Mouse (Mus musculus) spleen, postnatal 4 days (tissue): Measurements from ENCODE around the gene Slit1.

Experiments used
- DNase-seq, 2 experiments: peaks; one replicate each; pipeline ENCODE4 v3.0.0; 2022; ENCODE audit warnings: low spot score in 2 of 2

Gene Slit1

DNA sequence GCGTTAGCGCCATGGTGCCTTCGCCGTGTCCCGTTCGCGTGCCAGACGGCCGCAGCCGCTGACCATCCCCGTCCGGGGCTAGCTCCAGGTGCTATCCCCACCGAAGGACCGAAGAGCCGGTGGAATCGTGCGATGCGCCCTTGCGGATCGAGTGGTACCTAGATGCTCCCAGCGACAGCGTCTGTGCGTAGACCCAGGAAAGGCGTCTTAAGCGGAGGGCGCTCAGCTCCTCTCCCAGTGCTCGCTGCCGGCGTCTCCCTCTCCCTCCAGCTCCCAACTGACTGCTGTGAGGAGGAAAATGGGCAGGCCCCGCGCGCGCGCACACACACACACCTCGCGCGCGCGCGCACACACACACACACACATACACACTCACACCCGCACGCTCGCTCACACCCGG, at the start of gene Slit1:
TSS of gene Slit1 (minus strand) at position 270 of the 400 bp plus-strand sequence.
- DNase-seq, result no peak

DNA sequence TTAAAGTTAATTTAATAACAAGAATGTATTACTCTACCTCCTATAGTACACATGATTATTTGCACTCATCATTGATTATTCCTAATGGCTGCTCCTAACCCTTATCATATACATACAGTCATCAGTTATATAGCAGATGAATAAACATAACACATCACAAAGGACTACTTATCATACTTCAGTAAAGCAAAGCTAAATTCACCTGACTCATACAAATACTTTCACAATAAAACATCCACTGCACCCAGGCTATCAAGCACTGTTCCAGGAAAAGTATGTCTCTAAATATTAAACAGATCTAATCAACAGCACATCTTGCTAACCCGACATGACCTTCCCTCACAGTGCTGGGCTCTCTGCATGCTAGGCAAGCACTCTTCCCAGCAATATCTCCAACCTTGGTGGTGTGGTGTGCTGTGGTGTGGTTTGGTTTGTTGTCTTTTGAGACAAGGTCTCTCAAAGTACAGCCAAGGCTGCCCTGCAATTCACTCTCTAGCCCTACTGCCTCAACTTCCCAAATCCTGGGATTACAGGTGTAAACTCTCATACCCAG, 49.5 kb upstream of the Slit1 start:
- no peak for DNase-seq

DNA sequence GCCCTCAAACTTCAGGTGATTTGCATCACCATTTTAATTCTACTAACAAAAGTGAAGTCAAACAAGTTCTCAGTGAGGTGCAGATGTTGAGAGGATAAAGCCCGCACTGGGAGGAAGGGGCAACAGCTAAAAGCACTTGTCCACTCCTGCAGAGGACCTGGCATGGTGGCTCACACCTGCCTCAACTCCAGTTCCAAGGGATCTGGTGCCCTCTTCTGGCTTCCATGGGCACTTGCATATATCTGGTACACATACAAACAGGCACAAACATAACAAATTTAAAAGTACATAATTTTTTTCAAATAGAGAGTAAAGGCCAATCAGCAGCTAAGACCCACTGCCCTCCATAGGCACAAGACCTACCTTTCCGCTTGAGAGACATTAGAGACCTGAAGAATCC, 47.9 kb upstream of the Slit1 start:
- no peak for DNase-seq

DNA sequence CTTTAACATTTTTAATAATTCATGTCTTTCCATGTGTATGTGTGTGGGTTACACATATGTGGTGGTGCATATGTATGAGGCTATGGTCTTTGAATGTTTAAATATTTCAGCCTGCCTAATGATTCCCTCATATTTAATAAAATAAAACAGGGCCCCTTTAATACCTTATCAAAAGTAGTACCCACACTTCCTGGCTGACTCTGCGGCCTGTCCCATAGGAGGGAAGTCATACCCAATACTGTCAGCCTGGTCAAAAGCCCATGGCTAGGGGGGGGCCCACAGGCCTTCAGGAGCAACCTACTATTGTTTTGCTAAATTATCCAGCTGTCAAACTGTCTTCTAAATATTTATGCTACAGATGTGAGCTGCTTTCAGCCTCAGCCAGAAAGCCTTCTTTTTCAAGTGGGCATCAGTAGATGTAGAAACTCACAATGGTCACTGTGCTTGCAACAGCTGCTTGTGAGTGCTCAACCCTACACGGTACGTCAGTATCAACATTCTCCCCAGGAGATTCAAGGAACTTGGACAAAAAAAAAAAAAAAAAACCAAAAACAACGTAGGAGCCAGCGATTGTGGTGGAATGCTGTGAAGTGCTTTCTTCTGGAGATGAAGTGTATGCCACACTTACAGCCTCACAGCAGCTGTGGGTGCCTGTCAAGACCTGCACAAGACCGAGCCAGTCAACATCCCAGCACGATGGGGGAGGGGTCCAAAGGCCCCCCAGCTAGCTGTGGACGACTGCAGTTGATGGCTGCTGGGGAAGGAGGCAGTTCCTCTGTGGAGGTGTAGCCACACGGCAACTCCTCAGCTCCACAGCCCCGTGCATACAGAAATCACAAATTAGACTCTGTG, 45.9 kb upstream of the Slit1 start:
- DNase-seq, result no peak

DNA sequence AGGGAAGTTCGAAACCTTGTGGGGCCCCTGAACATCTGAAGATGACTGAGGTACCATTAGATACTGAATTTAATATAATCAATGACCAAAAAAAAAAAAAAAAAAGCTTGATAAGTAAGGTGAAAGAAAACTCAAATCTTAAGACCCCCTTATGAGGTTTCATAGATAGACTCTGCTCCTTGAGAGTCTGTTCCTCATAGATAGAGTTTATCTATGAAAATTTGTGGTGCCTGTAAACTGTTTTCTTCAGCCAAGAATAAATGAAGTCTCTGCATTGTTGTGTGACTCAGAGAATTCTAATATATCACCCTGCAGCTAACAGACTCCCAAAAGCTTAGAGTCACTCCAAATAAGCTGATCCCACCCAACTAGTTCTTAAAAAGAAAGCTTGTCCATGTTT, 43.4 kb upstream of the Slit1 start:
- DNase-seq, result no peak

DNA sequence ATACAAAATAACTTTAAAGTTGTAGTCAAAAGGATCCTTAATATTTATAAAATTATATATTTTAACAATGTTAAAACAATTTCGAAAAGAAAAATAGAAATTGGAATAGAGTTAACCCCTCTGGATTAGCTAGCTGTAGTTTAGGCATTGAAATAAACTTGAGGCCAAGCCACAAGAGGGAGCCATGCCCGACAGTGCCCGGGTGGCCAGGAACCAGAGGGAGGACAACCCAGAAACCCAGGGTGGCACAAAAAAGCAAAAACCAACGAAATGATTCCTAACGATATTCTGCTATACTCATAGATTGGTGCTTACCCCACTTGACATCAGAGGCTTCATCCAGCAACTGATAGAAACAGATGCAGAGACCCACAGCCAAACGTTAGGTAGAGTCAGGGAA, 34.0 kb upstream of the Slit1 start:
- no peak for DNase-seq

DNA sequence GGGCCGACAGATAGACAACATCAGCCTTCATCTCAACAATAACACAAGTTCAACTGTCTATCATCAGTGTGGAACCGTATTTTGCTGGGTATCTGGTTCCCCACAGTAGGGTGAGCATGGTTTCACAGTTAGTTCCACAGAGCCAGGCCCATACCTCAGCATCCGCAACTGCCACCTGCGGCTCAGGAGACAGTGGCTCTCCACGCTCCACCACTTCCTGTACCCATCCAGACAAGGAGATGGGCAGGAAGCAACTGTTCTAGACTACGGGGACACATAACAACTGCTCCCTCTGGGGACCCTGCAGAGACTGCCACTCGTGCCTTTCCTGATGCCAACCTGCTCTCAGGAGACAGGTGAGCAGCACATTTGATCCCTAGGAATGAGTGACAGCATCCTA, 25.2 kb upstream of the Slit1 start:
- DNase-seq, result no peak

DNA sequence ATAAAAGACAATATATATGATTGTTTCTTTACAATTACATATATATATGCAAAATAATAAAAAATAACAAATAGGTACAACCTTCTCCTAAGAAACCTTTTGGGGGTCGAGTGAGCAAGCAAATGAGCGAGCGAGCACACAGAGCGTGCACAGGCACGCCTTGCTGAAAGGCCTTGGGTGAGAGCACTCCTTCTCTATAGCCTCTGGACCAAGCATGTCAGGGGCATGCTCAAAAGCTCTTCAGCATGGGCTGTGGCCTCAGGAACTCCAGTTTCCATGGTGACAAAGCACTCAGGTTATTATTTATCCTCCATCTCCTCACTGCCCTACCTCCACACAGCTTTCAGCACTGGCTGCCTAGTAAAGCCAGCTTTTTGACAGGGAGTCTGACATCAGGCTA, 23.2 kb upstream of the Slit1 start:
- DNase-seq, result no peak

DNA sequence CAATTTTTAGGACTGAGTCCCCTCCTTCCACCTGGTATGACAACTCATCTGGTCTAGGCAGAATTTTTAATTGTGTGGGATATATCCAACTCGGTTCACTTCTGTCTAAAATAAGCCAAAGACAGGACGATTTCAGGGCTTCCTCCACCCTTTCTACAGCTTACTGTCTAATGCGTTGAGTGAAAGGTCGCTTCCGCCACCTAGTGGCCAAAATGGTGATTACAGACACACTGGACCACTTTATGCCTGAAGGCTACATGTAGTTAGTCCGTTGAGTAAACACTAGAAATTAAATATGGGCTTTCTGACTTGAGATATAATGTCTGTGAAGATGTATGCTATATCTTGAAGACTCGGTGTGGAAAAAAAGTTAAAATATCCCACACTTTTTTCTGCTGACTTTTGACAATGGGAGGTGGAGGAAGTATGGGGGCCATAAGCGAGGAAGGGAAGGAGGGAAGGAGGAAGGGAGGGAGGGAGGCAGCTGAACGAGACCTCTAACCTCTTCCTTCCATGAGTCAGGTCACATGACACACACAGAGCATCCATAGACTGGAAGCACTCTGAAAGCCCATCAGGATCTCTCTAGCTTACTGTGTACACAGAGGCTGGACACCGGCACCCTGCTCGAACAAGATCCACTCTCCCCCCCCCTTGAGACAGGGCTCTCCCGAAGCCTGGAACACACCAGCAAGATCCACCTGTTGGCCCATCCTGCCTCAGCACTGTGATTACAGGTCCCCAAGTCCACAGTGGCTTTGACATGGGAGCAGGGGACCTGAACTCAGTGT, 20.6 kb upstream of the Slit1 start:
- DNase-seq, result peak; percentile 84 to 95

DNA sequence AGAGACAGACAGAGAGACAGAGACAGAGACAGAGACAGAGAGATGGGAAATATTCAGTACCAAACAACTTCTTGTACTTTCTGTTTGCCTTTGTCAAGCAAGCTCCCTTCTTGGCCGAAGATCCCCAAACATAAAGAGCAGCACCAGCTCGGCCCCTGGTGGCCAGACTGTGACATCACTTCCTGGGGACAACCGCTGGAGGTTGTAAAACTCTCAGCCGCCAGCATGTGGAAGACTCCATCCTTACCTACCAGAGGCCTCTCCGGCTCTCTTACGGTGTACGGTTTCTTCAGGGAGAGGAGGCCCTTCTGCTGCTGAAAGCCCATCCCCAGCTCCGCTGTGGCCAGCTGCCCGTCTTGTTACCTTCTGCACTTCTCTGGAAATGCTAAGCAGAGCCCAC, 18.1 kb upstream of the Slit1 start:
- peak in 1 of 2 experiments; percentile 33 for DNase-seq

DNA sequence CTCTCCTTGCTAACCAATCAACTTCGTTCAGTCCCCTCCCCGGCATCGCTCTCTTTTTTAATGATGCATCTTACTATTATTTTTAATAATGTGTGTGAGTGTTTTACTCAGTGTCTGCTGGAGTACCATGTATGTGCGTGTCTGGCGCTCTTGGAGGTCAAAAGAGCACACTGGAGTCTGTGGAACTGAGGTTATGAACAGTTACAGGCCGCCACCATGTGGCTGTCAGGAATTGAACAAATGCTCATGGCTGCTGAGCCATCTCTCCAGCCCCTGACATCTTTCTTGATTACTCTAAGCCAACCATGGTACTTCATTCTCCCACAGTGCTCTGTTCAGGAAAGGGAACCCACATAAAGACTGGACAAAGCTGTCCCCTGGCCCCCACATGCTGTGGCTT, 16.3 kb upstream of the Slit1 start:
- DNase-seq, result no peak

DNA sequence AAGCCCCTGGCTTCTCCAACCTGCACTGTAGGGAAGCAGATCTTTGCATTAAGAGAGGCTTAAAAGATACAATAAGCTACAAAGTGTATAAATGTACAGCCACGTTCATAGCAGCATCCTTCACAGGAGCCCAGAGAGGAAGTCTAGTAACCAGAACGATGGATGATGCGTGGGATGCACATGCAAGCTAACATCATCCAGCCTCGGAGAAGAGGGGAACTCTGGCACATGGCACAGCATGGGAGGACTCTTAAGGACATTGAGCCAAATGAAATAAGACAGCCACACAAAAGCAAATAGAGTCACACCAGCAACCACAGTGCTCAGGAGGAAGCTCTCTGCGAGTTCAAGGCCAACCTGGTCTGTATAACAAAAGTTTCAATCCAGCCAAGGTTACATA, 15.8 kb upstream of the Slit1 start:
- no peak for DNase-seq

DNA sequence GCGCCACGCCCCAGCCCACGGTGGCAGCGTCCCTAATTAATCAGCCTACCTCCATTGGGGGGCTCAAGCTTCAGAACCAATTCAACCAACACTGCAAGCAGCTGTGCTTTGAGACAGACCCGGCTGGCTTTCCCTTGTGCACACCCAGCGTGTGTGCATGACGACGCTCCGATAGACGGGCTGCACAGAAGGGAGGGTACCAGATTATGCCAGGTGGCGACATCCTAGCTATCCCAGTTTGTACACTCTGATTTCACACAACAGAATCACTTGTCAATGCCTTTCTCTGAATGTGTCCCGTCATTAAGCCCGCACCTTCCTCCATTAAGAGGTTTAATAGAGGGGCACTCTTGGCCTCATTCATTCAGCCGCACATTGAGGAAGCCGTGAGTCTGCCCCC, 11.3 kb upstream of the Slit1 start:
- no peak for DNase-seq

DNA sequence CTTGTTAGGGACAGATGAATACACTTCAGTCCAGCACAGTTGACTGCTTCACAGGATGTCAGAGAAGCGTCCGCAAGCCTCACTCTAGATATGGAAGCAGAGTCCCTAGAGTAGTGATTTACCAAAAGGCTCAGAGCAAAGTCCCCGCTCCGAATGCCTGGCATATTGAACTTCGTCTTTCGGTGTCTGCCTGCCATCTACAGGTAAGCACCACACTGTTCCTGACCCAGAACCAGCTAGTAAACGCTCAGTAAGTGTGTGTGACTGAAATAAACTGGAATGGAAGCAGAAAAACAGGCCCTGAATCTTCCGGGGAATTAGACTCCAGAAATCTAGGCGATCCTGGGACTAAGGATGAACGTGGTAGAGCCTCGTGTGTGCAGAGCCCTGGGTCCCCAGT, 8.4 kb upstream of the Slit1 start:
- DNase-seq, result no peak

DNA sequence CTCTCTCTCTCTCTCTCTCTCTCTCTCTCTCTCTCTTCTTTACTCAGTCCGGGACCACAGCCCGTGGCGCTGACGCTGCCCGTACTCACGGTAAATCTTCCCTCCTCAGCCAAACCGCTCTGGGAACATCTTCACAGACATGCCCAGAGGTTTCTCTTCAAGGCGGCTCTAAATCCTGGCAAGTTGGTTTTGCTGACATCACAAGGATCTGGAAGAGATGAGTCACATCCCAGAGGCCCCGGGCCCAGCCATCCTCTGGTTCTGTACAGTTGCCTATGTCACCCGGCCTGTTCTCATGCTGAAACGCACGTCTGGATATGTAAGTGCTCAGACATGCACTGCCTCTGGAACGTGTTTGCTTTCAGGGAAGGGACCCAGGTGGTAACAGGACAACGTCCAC, 4.0 kb upstream of the Slit1 start:
- DNase-seq, result no peak

DNA sequence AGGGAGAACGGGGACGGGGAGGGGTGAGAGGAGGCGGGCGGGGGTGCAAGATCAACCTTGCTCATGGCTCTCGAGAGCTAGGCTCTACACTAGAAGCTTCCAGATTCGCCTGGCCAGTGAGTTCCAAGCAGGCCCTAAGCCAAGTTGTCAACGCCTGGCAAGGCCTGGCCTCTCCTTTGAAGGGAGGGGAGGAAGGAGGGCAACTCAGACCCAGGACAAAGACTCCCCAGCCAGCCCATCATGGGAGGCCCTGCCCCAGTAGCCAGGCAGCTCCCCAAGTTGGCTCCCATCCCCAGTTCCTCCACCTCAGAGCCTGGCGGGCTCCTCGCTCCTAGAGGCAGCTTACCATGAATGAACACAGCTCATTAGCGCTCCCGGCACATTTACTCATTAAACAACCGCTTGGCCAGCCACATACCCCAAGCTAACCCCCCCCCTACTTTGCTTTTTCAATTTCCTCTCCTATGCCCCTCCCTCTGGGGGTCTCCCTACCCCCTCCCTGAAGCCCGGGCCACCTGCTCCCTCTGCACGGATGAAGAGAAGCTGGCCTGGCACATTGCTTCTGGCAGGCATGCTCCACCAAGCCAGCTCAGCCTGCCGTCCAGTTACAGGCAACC, 2.6 kb upstream of the Slit1 start:
- DNase-seq, result no peak

DNA sequence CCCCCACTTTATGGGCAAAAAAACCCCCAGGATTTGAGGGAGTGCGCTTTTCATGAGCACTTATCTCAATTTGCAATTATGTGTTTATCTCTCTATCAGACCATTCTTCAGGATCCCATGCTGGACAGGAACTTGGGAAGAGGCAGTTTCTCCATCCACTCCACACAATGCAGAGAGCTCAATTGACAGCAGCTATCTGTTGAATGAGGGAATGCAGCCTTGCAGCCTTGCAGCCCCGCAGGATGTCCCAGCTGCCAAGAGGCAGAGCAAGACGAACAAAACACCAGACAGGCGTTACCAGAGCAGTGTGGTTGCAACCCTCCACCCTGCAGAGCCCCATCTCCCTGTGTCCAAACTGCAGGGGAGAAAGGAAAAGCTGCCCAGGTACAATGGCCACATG, 4.6 kb downstream of the Slit1 start:
- DNase-seq, result no peak

DNA sequence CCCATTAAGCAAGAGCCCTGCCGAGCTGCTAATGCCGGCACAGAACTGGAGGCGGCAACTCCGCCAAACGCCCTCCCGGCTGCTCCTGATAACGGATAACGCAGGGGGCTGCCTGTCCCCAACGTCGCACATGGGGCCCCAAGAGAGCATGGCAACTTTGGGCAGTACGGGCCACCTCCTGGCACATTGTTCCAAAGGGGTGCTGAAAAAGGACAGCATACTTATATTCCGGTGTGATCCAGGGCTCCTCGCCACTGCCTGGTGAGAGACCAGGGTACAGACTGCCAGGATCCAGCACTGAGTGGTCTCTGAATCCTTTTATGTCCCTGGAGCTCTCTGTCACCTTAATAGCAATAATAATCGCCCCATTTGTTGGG, 5.0 kb downstream of the Slit1 start:
- DNase-seq, result no peak

DNA sequence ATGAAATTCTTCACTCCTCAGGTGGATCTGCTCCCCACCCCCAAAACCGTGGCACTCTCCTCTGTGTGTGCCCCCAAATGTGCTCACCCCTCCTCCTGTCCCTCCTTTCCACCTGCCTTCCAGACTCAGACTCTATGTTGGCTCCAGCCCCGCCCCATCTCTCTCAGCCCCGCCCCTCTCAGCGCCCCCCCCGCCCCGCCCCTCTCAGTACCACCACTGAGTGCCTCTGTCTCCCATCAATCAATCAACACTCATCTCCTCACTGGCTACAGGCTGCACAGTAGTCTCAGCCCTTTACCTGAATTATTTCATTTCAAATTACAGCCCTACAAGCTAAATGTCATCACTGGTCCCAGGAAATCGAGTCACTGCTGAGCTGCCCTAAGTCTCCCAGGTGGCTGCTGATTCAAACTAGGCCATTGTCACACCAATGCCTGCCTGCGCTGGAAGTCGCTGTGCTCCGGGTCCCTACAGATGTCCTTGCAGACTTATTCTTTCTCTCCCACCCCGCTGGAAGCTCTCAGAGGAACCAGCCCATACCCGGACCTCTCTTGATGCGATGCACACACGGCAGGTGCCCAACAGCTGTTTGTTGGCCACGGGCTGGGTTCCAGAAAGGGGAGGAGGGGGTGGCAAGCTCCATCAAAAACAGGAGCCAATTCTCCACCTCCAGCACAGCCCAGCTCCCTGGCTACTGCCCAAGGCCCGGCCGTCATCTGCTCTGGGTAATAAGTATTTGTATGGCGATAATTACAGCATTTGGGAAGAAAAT, 5.6 kb downstream of the Slit1 start:
- DNase-seq, result no peak

DNA sequence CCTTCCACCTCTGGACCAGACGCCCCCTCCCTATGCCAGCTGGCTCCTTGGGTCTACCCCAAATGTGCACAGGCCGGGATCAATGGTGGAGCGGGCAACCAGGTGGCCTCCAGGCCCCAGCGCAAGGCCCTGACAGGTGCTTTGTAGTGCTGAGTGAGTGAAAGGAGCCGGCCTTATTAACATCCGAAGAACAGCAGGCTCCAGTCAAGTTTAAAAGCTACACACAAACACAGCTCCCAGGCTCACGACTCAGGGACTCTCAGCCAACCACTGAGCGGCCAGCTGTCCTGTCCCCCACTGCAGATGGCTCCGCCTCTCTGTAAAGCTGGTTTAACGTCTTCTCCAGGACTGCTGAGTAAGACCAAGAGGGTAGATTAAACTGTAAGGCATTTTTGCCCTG, 8.8 kb downstream of the Slit1 start:
- no peak for DNase-seq

DNA sequence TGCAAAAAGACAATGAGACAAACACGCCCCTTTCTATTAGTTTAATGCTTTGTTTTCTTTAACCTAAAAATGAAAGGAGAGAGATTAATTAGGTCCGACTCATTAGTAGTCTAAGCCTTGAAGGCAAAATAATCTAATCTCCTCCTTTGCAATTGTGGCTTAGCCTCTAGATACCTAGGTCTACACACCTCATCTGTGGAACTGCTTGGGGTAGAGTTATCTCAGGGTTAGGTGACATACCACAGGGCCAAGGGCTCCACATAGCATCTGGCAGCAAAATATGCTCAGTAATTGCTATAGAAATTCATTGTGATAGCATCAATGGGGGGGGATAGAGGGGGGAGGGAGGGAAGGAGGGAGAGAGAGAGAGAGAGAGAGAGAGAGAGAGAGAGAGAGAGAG, 18.0 kb downstream of the Slit1 start:
- DNase-seq, result no peak
